Mouse (Mus musculus) bone marrow macrophage, adult 2 months (primary cell): ENCODE measurements around the gene Babam2.

Experiments
- CTCF ChIP-seq: IDR thresholded peaks from 2 replicates; pipeline ENCODE4 v1.5.1; 2012; ENCODE audit warnings: low read depth, mild to moderate bottlenecking, low read length, moderate library complexity
- POLR2A ChIP-seq: IDR thresholded peaks from 2 replicates; pipeline ENCODE4 v1.6.1; 2012; ENCODE audit warnings: mild to moderate bottlenecking, low read depth, low read length, borderline replicate concordance

DNA sequence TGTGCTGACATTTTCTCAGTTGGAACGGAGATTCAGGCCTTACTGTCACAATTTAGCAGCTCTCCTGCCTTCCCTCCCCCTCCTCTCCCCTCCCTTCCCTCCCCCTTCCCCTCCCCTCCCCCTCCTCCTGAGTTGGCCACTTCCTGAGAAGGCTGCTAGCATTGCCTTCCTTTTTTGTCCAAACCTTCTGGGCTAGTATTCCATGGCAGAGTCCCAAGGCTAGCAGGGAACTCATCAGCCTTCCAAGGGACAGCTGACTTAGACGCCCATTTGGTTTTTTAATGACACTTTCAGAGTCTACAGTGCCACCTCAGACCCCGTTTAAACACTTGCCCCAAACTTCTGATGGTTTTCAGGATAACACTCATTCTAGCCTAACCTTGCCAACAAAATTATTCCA, 430.4 kb downstream of the Babam2 start:
- TF ChIP-seq CTCF = no peak
- no peak for TF ChIP-seq POLR2A
